Mouse (Mus musculus) T-helper 2 cell (primary cell): ENCODE measurements around the gene Pard6b.
"Not testable (repeated sequence)": the region's sequence is repeated elsewhere in the genome, so short reads cannot be mapped to it uniquely, and the experiment has no call there.

ENCODE experiments used
- in situ Hi-C: fragments of 300-600 bp; cut with MboI, MseI; formaldehyde crosslinking; loops from one replicate; pipeline ENCODE4 v1.15.1; 2025; ENCODE audit warnings: high pct_unique_total_duplicates

Gene Pard6b

DNA sequence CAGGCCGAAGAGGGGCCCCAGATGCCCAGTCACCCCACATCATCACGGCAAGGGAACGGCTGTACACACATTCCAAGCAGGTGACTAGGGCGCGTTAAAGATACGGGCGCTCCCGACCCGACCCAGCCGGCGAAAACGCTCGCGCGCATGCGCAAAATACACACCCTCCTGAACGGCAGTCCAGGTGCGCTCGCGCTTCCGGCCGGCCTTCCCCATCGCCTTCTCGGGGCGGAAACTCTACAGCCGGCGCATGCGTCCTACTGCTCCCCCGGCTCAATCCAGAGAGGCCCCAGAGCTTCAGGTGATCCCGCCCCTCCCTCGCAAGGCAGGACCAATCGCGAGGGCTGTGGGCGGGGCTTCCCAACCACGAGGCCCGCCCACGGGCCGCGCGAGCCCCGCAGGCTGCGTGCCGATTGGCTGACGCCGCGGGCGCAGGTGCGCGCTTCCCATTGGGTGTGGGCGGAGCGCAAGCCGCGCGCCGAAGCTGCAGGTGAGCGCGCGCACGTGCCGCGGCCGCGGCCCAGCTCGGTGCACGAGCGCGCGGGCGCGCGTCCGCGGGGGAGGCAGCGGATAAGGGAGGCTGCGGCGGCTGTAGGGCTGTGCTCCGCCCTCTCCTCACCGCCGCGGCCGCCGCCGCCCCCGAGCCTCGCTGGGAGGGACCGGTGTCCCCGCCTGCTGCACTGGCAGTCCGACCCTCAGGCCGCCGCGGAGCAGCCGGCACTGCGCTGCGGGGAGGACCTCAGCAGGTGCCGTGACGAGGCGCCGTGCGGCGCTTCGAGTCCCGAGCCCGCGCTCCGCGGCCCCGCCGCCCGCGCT lies at the start of gene Pard6b:
TSS of gene Pard6b (plus strand) at position 574 of the 816 bp plus-strand sequence.
- in situ Hi-C loops: no loop called here

DNA sequence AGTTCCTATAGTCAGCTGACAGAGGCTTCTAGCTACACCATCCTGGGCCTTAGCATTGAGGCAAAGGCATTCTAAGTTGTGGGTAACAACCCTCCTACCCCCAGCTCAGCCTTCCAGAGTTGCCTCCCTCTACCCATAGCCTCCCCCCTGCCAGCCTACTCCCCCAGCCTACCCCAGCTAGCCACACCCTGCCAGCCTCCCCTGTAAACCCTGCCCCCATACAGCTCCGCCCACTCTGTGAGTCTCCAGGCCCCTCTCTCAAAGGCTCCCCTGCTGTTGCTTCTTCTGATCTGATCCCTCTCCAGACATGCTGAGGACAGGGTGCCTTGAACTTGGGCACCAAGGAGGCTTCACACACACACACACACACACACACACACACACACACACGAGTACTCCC lies 49.0 kb upstream of the Pard6b start:
- in situ Hi-C loops: loop anchor here (10.0 kb wide), 1 partner anchor 1827 kb away; no protein-coding TSS in a partner anchor

DNA sequence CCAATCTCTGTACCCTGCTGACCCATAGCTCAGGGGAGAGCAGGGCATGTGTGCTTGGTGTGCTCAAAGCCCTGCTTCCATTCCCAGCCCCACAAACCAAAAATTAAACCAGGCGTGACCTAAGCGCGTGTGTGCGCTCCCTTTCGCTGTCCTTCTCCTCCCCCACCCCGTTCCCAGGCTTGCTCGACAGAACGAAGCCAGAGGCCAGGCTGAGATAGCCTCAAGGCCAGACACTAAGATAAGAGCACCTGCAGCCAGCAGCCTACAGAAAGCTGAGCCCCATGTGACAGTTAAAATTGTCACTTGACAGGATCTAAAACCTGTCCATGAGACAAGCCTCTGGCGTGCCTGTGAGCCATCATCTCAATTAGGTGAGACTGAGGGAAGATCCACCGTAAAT lies 46.9 kb upstream of the Pard6b start:
- in situ Hi-C loops: loop anchor here (10.0 kb wide), 1 partner anchor 1829 kb away; no protein-coding TSS in a partner anchor

DNA sequence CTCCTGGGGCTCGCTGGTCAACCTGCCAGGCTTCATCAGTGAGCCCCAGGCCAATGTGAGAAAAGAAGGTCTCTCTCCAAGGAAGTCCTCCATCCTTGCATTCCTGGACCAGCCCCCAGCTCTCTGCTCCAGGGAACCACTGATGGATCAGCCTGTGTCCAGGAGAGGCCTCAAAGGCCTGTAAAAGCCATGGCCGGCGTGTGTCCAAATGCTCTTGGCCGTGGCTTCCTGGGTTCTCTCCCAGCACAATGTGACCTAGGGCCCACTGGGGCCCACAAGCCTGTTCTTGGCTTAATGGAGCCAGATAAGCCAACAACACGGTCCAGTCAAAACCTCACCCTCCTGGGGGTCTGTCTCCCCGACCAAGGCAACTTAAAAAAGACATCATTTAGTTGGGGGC lies 44.9 kb upstream of the Pard6b start:
- in situ Hi-C loops: loop anchor here (10.0 kb wide), 1 partner anchor 1831 kb away; no protein-coding TSS in a partner anchor

DNA sequence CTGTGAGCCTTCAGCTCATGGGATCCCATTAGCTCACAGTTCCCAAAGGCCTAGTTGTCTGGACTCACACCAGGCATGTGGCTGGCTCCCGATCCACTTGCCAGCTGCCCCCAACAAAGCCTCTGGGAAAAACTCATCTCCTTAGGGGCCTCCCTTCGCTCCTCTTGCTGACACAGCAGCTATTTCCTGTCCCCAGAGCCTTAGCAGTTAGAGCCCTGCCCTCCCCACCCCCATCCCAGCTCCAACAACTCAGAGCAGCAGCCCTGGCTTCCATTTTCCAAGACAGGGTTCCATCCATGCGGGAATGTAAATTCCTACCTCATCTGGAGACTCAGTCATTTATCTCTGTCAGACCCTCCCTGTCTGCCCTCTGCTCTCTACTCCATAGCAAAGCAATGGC lies 43.7 kb upstream of the Pard6b start:
- in situ Hi-C loops: loop anchor here (10.0 kb wide), 1 partner anchor 1832 kb away; no protein-coding TSS in a partner anchor

DNA sequence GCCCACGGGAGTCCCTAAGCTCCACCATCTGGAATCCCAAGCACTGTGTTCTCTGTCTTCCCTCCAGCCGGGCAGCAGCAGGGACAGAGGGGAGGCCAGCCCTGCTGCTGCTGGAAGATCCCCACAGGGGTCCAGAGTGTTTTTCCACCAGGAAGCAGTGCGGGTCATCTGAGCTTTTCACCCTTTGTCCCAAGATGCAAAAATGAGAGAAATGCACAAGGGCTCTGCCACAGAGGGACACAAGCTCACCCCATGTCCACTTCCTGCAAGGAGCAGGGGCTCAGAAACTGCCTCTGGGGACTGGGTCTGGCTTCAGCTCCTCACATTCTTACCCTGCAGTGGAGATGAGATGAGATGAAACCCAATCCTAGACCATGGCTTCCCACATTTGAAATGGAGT lies 40.1 kb upstream of the Pard6b start:
- in situ Hi-C loops: no loop called here

DNA sequence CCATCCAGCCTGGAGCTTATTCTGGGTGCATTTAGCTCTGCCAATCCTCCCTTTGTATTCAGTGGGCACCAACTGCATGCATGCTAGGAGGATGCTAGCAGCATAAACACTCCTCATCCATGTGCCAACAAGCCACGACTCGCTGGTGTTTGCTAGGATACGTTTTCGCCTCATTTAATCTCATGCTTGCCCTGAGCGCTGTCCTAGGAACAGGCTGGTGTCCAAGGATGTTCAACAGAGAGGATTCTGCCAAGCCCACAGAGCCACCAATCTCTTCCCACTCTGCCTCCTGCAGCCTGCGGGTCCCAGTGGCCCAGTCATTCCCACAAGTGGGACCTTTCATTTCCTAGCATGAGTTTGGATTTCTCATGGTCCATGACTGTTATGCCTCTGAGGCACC lies 38.8 kb upstream of the Pard6b start:
- in situ Hi-C loops: no loop called here

DNA sequence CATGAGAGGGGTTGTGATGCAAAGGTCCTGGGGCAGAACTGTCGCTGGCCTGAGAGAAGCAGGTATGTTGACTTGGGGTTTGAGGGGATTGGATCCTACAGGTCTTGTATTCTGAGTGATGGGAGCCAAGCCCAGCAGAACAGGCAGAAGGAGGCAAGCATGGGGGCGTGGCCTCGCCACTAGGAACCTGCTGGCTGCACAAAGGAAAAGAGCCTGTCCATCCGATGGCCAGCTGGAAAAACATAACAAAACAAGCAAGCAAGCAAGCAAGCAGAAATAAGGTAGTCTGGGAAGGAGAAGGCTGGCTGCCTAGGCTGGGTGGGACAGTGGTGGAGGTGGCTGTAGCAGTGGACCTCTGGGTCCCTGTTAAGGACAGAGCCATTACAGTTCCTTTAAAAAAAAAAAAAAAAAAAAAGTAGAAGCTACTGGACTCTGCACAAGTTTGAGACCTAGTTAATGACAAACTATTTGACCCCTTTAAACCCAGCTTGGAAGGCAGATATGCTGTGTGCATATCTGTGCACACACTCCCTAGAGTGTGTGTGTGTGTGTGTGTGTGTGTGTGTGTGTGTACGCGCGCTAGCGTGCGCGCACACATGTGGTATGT lies 36.0 kb upstream of the Pard6b start:
- in situ Hi-C loops: no loop called here

DNA sequence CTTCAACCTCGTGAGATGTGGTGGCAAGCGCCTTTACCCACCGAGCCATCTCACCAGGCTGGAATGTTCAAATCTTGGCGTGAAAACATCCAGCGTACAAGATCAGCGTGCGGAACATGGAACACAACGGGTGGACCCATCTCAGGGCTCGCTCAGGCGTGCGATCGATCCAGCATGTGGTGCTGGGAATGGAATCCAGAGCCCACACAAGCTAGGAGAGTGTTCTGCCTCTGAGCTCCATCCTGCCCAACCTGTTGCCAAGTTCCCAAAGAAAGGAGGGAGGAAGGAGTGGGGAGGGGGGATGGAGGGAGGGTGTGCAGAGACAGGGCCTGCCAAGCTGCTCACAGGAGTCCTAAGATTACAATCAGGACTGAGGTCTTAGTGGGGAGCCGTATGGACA lies 35.4 kb upstream of the Pard6b start:
- in situ Hi-C loops: no loop called here

DNA sequence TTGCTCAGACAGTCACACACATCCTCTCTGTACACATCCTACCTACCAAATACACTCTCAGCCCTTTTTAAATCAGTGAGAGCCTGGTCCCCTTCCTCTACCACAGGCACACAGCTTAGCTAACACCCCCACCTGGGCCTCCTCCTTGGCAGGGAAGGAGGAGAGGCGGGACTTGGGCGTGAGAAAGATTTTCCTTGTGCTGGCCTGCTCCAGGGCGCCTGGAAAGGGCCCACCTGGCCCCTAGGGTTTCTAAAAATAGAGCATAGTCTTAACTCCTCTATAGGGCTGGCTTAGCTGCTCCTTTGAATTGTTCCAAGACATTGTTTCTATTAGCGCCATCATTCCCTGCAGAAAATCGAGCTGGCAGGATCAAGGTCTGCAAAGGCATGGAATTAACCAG lies 35.0 kb upstream of the Pard6b start:
- in situ Hi-C loops: no loop called here

DNA sequence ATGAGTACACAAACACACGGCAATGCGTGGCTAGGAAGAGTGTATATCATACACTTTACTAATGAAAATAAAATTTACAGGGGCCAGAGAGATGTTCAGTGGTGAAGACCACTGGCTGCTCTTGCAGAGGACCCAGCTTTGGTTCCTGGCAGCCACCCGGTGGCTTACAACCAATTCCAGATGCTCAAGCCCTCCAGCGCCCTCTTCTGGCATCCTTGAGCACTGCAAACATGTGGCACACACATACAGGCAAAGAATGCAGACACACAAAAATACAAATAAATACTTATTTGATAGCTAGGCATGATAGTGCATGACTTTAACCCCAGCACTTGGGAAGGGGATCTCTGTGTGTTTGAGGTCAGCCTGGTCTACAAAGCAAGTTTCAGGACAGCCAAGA lies 34.3 kb upstream of the Pard6b start:
- in situ Hi-C loops: no loop called here

DNA sequence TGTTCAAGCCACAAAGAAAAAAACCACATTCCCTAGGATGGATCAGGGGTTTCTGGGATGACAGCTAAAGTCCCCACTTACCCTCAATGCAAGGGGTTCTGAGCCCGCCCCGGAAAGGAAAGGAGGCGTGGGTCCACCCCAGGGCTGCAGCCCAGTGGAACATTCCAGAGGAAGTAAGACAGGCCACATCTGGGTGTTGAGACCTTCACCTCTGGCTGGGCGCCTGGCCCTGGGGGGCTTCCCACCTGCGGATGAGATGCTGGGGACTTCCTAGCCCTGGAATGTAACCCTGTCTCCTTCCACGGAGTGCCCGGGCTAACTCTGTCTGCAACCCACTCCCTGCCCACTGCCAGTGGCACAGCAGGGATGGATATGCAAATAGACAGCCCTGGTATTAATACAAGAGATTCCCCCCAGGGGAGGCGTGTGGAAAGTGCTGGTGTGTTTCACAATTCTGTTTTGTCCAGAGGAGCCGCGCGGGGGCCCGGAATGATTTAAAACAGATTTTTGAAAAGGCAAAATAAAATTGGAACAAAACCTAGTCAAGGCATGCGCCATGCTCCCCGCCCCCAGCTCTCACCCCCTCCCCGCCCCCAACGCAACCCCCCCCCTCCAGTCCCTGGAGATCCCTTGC lies 31.7 kb upstream of the Pard6b start:
- in situ Hi-C loops: no loop called here

DNA sequence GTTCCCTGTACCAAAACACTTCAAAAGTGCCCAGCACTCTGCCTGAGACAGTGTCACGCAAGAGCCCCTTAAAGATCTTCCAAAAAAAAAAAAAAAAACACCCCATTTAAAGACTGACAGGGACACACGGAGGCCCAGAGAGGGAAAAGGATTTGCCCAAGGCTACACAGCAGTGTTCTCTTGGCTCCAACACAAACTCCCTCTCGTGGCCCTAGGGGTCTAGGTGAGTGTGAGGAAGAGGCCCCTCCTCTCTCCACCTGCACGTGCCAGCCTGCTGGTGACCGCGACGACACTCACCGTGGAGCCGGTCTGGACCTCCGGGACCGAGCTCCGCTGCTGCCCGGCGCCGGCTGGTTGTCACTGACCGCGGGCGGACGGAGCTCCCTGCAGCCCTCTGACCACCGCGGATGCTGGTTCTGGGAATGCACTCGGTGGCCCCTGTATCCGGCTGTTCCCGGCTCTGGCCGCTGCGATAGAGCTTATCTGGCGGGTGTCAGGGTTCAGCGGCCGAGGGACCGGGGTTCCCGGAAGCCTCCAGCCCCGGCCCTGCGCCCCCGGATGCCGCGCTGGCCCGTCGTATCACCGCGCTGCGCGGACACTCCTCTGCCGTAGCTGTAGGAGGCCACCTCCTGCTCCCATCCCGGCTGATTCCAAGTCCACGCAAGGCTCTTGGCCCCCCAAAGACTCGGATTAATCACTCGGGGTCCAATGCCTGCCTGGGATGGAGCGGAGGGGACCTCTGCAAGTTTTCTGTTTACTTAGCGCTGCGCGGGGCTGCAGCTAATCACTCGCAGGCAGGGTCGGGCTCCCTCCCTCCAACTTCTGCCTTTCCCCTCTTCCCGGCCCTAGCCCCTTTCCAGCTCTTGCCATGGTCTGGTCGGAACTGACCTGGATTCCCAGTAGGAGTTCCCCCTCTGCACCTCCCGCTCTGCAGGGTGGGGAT lies 30.5 kb upstream of the Pard6b start:
- in situ Hi-C loops: no loop called here

DNA sequence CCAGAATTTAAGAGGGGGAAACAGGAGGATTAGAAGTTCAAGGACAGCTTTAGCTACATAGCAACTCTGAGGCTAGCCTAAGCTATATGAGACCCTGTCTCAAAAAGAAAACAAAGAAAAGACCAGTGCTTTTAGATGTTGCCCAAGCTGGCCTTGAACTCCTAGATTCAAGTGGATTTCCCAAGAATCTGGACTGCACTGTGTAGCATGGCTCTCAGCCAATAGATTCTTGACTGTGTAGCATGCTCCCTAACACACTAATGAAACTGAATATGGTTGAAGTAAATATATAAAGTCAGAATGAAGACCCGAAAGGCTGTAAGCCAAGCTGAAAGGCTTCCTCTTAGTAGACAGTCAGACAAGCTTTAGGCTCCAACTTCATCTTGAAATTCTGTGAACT lies 28.6 kb upstream of the Pard6b start:
- in situ Hi-C loops: no loop called here

DNA sequence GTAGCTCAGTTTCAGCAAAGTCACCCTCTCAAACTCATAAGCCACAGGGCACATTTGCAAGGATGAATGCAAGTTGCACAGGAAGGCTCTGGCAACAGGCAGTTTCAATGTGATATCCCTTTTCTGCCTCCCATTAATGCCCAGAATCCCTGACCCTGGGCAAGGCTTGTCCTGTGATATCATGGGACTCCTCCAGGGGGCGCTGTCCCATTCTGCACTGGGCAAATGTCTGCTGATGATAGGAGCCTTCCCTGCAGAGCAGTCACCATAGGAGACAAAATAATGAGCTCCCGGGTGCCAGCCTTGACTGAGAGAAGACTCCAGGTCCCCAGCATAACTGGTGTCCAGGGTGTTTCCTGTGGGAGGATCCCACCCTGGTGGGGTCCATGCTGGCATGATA lies 28.1 kb upstream of the Pard6b start:
- in situ Hi-C loops: no loop called here

DNA sequence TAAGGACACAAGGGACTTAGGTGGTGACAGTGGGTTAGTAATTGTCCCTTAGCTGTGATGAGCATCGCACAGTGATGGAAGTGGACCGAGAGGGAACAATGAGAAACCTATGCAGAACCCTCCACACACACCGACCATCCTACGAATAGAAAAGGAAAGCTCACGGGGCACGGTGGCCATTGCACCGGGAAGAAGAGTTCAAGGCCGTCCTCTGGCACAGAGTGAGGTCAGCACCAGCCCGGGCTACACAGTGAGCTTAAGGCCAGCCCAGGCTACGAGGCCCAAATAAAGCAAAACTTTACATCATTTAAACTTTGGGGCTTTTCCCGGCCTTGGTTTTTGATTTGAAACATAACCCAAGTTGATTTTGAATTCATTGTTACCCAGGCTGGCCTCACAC lies 26.7 kb upstream of the Pard6b start:
- in situ Hi-C loops: no loop called here

DNA sequence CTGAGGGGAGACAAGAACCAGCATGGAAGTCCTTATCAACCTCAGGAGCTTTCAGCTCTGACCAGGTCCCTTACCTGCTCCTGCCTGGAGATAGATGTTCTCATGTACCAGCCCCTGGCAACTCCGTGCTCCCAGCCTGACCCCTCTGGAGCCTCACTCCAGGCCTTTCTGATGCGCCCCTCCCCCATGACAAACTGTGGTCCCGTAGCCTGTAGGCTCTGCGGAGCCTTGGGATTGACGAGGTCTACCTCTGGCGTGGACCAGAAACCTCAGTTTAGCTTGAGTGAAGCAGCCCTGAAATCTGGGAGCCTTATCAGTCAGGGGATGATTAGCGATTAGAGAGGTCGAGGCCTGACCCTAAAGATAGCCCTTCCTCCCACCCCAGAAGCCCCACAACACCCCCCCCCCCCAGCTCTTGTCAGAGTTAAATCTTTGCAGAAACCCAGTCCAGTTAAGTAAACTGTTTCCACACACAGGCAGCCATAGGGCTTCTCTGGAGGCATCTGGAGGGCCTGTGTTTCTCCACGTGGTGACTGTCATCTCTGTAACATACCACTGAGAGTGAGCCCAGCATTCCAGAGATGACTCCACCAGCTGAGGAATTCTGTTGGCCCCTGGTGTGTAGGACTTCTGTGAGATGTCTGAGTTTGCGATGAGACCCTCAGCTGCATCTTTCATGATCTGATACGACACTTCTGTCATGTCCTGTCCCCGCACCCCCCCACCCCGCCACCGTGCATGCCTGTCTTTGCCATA lies 24.7 kb upstream of the Pard6b start:
- in situ Hi-C loops: no loop called here

DNA sequence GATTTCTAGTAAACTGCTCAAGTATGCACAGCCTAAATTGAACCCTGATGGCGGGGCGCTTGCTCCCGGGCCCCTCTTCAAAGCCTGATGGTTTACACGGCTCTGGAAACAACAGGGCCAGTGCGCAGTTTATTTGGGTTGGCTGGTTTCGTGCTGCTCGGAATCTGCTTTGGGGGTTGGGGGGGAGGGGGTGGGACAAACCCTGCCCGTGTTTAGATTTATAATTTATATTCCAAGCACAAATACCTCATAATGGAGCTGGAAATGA lies 24.2 kb upstream of the Pard6b start:
- in situ Hi-C loops: no loop called here

DNA sequence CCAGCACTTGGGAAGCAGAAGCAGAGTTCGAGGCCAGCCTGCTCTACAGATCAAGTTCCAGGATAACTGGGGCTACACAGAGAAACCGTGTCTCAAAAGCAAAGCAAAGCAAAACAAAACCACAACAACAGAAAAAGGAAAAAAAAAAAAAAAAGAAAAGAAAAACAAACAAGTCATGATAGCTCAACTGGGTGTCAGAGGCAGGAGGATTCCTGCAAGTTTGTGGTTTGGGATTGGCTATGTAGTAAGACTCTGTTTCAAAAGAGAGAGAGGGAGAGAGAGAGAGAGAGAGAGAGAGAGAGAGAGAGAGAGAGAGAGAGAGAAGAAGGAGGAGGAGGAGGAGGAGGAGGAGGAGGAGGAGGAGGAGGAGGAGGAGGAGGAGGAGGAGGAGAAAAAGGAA lies 22.9 kb upstream of the Pard6b start:
- in situ Hi-C loops: not testable (repeated sequence)

DNA sequence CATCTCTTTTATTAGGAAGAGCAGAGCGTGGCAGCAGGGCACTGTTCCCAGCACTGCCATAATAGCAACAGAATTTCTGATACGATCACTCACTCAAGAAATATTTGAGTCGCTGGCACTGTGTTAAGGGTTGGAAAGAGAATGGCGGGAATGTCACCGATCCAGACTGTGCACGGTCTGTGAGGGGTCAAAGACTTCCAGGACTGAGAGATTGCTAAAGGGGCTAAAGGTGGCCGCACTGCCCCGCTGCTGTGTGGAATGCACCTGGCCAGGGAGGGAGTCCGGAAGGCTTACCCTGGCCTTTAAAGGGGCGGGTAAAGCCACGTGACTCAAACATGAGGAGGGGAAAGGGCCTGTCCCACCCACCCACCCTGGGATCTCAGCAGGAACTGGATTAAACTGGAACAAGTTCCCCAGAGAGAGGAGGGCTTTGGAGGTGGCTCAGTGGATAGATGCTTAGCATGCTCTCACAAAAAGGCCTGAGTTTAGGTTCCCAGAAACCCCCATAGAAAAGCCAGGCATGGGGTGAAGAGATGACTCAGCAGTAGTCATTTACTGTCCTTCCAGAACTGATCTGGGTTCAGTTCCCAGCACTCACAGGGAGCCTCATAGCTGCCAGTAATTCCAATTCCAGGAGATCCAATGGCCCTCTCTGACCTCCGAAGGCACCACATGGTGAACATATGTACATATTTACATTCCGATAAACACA lies 22.2 kb upstream of the Pard6b start:
- in situ Hi-C loops: no loop called here
